Mouse (Mus musculus) CD8-positive naive resting alpha-beta T cell, adult 57 days (primary cell): ENCODE measurements around the gene Dusp10. TPM values are rescaled to one million over a fixed set of nuclear protein-coding genes. Genes with fewer than 3 reads are reported as not detected.

Source experiments
- total RNA-seq: library from RNA; stranded (reverse); gene quantifications from one replicate; pipeline ENCODE4 v1.2.4, GENCODE M21; 2023

Dusp10 gene
- 268 TPM for total RNA-seq

GRCm38 (mm10) chr1:184013106-184013505 lies at the start of gene Dusp10:
Dusp10 (plus strand) TSS chr1:184013302.

GRCm38 (mm10) chr1:184034011-184034557 lies 21.0 kb downstream of the Dusp10 start, which contains the start of gene 1700056E22Rik:
1700056E22Rik (minus strand) TSS chr1:184034301.

Other genes with a start within 250 kb of the Dusp10 start
- 19.1 TPM for gene 1700056E22Rik, start 21.0 kb downstream of the Dusp10 start, total RNA-seq